Mouse (Mus musculus): ENCODE results near the gene Mgst1. TPM values are rescaled to one million over a fixed set of nuclear protein-coding genes. Genes with fewer than 3 reads are reported as not detected.

The Mgst1 gene
- polyA plus RNA-seq (2015; fragmentation: Nextera tagmentation; extraction: Ambion mirVana), result 327 and 388 TPM in 2 replicates

- ATAC-seq (ENCODE audit: insufficient read depth, low FRiP score, low read depth), result peak; percentile 33; the same call in 1 of the 2 replicates
- Histone ChIP-seq H3K9me3 (no peaks in the 10 kb centered on the region), H3K9ac (0 out of 2 replicates have a peak within 1 kb of the TSS, but pooled peaks have one; percentile 25), H3K27me3 (replicated peaks) (no peaks in the 10 kb centered on the region), H3K4me2 (peak within 1 kb of the TSS; percentile 76), H3K4me1 (peaks cover 17% of the 10 kb centered on the region; the same call in 1 of the 2 replicates), H3K36me3 (no peaks in the 10 kb centered on the region), H3K4me3 (replicated peaks) (peak within 1 kb of the TSS; percentile 53), H3K27ac (peak within 1 kb of the TSS; percentile 84)
- WGBS, result 1% methylated on average over 5 of the region's 5 CpGs
Measured at GRCm38 (mm10) chr6:138139930-138140329, at the start of gene Mgst1. Gene Mgst1 (plus strand): TSS chr6:138140316.

DNA sequence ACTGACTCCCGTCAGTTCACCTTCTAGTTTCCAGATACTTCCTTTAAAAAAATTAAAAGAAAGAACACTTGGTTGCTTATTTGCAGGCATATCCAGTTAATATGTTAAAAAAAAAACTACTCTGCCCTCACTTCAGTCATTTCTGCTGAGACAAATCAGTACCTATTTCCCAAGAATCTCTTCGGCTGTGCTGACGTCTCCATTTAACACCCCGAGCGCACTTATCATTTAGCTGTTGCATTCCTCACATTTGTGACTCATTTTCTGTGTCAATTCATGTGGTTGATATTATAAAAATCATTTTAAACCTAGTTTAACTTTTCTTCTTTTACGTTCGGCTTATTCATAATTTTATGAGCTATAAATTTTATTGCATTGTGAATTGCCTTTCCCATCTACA lies 47.7 kb upstream of the Mgst1 start:
- WGBS, result 81% methylated on average over 7 of the region's 7 CpGs
- no peak overlapping the region for H3K9ac ChIP-seq
- no peak for ATAC-seq (ENCODE audit: insufficient read depth, low FRiP score, low read depth)
- H3K27me3 ChIP-seq (replicated peaks), result no peaks in the 10 kb centered on the region
- H3K4me2 ChIP-seq, result no peak overlapping the region
- no peaks in the 10 kb centered on the region for H3K4me1 ChIP-seq
- H3K27ac ChIP-seq, result no peak overlapping the region
- H3K9me3 ChIP-seq, result no peaks in the 10 kb centered on the region
- H3K4me3 ChIP-seq (replicated peaks), result no peak overlapping the region
- H3K36me3 ChIP-seq, result no peaks in the 10 kb centered on the region

DNA sequence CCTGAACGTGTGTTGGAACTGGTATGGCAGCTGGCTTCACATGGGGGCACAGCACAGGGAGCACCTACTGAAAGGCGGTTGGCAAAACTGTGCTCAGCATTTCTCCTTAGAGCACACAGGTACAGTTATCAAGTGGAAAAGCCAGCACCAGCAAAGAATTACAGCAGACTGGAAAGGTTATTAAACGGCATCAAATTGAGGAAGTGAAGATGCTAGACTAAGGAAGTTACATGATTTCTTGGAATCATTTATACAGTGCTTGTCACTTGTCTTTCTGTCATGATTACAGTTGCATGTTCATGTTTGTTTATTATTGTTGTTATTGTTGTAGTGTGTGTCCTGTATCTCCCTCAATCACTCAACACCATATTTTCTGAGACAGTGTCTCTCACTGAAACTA lies 45.1 kb upstream of the Mgst1 start:
- ATAC-seq (ENCODE audit: insufficient read depth, low FRiP score, low read depth), result no peak
- no peak overlapping the region for H3K4me3 ChIP-seq (replicated peaks)
- no peak overlapping the region for H3K27ac ChIP-seq
- 77% methylated on average over 3 of the region's 3 CpGs for WGBS
- H3K9ac ChIP-seq, result no peak overlapping the region
- no peaks in the 10 kb centered on the region for H3K9me3 ChIP-seq
- H3K4me2 ChIP-seq, result no peak overlapping the region
- no peaks in the 10 kb centered on the region for H3K27me3 ChIP-seq (replicated peaks)
- no peaks in the 10 kb centered on the region for H3K4me1 ChIP-seq
- no peaks in the 10 kb centered on the region for H3K36me3 ChIP-seq

GRCm38 (mm10) chr6:138099646-138100045 lies 40.5 kb upstream of the Mgst1 start:
- H3K9me3 ChIP-seq, result no peaks in the 10 kb centered on the region
- no peak overlapping the region for H3K4me2 ChIP-seq
- no peak overlapping the region for H3K27ac ChIP-seq
- 66% methylated on average over 3 of the region's 3 CpGs for WGBS
- ATAC-seq (ENCODE audit: insufficient read depth, low FRiP score, low read depth), result no peak
- no peak overlapping the region for H3K4me3 ChIP-seq (replicated peaks)
- H3K9ac ChIP-seq, result no peak overlapping the region
- H3K4me1 ChIP-seq, result no peaks in the 10 kb centered on the region
- H3K27me3 ChIP-seq (replicated peaks), result no peaks in the 10 kb centered on the region
- H3K36me3 ChIP-seq, result no peaks in the 10 kb centered on the region

DNA sequence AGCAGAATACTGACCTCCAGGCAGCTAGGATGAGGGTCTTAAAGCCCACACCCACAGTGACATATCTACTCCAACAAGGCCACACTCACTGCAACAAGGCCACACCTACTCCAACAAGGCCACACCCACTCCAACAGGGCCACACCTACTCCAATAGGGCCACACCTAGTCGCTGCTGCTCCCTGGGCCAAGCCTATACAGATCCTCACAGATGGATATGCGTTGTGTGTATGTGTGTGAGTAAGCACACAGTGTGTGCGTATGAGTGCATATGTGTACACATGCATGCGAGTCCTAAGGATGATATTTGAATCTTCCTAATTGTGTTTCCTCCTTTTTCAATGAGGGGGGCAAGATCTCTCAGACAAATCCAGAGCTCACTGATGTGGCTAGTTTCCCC lies 38.3 kb upstream of the Mgst1 start:
- Histone ChIP-seq H3K36me3 (no peaks in the 10 kb centered on the region), H3K9me3 (no peaks in the 10 kb centered on the region), H3K4me1 (no peaks in the 10 kb centered on the region), H3K4me2 (no peak overlapping the region), H3K27me3 (replicated peaks) (no peaks in the 10 kb centered on the region), H3K9ac (no peak overlapping the region), H3K27ac (no peak overlapping the region), H3K4me3 (replicated peaks) (no peak overlapping the region)
- WGBS, result 89% methylated on average over 4 of the region's 4 CpGs
- no peak for ATAC-seq (ENCODE audit: insufficient read depth, low FRiP score, low read depth)

DNA sequence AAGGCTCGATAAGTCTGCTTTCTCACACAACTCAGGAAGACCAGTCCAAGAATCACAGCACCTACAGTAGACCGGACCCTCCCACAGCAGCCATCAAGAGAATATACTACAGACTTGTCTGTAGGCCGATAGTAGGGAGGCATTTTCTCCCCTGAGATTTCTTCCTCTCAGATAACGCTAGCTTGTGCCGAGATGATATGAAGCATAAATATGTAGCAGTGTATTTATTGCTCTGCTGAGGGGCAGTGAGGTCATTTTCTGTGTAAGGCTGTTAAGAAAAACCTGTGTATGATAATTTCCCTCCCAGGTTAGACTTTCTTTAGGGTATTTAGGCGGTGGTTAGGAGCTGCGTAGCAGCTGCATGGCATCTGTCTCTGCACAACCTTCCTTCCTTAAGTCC lies 37.2 kb upstream of the Mgst1 start:
- 66% methylated on average over 7 of the region's 7 CpGs for WGBS
- Histone ChIP-seq H3K4me2 (no peak overlapping the region), H3K4me1 (no peaks in the 10 kb centered on the region), H3K4me3 (replicated peaks) (no peak overlapping the region), H3K27ac (no peak overlapping the region), H3K36me3 (no peaks in the 10 kb centered on the region), H3K27me3 (replicated peaks) (no peaks in the 10 kb centered on the region), H3K9me3 (no peaks in the 10 kb centered on the region), H3K9ac (no peak overlapping the region)
- no peak for ATAC-seq (ENCODE audit: insufficient read depth, low FRiP score, low read depth)

- no peaks in the 10 kb centered on the region for H3K27me3 ChIP-seq (replicated peaks)
- no peak overlapping the region for H3K9ac ChIP-seq
- no peaks in the 10 kb centered on the region for H3K9me3 ChIP-seq
- no peaks in the 10 kb centered on the region for H3K36me3 ChIP-seq
- no peaks in the 10 kb centered on the region for H3K4me1 ChIP-seq
- no peak overlapping the region for H3K4me2 ChIP-seq
- H3K27ac ChIP-seq, result no peak overlapping the region
- H3K4me3 ChIP-seq (replicated peaks), result no peak overlapping the region
- ATAC-seq (ENCODE audit: insufficient read depth, low FRiP score, low read depth), result no peak
Measured at GRCm38 (mm10) chr6:138104559-138104958, 35.6 kb upstream of the Mgst1 start.

DNA sequence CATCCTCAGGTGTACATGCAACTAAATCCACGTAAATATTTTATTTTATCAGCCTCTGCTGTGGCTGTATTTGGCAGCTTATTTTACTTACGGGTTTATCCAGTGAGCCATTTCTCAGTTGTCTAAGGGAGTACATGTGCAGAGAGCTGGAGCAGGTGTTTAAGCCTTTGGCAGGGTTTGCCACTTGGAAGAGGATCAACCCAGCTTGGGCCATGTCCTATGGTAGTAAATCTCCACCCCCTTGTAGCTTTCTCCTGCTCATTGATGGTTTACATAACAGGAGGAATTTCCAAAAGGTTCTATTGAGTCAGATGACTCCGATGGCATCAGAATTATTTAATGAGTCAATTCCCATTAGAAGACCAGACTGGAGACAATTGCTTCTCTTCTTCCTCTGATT lies 22.6 kb upstream of the Mgst1 start:
- H3K9ac ChIP-seq, result no peak overlapping the region
- H3K4me3 ChIP-seq (replicated peaks), result no peak overlapping the region
- H3K4me2 ChIP-seq, result no peak overlapping the region
- no peaks in the 10 kb centered on the region for H3K4me1 ChIP-seq
- no peaks in the 10 kb centered on the region for H3K27me3 ChIP-seq (replicated peaks)
- 81% methylated on average over 3 of the region's 3 CpGs for WGBS
- no peaks in the 10 kb centered on the region for H3K9me3 ChIP-seq
- ATAC-seq (ENCODE audit: insufficient read depth, low FRiP score, low read depth), result no peak
- no peaks in the 10 kb centered on the region for H3K36me3 ChIP-seq
- no peak overlapping the region for H3K27ac ChIP-seq

- 47% methylated on average over 10 of the region's 10 CpGs for WGBS
- no peak for ATAC-seq (ENCODE audit: insufficient read depth, low FRiP score, low read depth)
Measured at GRCm38 (mm10) chr6:138128392-138129335, 11.5 kb upstream of the Mgst1 start.

DNA sequence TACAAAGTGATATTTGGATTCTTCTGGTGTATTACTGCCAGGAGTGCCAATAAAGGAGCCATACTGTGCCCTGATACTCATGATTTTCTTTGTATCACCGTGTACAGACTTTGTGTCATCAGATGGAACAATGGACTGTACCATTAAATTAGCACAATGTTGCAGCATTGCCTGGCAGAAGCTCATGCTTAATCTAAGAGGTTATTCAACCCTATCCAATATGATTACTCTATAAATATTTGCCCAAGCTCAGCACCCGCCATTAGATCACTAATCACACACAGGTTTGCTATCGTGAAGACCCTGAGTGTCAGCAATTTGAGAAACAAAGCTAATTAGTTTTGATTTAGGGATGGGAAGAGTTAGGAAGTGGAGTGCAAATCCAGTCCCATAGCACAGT lies 9.6 kb upstream of the Mgst1 start:
- 64% methylated on average over 3 of the region's 3 CpGs for WGBS
- no peak overlapping the region for H3K4me2 ChIP-seq

More at GRCm38 (mm10) chr6:138128392-138129335, 11.5 kb upstream of the Mgst1 start:
- no peaks in the 10 kb centered on the region for H3K9me3 ChIP-seq
- H3K27me3 ChIP-seq (replicated peaks), result no peaks in the 10 kb centered on the region
- no peaks in the 10 kb centered on the region for H3K36me3 ChIP-seq
- no peaks in the 10 kb centered on the region for H3K4me1 ChIP-seq
- no peak overlapping the region for H3K4me2 ChIP-seq
- H3K4me3 ChIP-seq (replicated peaks), result no peak overlapping the region
- H3K27ac ChIP-seq, result no peak overlapping the region
- no peak overlapping the region for H3K9ac ChIP-seq

DNA sequence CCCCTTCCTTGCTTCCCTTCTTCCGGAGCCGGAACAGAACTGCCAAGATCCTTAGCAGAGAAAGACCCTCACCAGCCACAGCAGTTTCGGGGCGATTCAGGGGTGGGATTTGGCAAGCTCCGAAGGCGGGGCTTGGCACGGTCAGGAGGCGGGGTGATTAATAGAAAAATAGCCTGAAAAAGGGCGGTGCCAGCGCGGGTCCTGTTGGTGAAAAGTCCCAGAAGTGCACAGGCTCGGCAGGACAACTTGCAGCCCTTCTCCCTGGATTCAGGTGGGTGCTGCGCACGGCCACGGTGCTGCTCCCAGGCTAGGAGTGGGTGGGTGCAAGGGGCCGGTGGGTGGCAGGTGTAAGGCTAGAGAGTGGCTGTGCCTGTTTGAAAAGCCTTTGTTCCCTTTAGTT lies 220 bp downstream of the Mgst1 start:
- Histone ChIP-seq H3K4me3 (replicated peaks) (peak overlapping the region; percentile 53), H3K27me3 (replicated peaks) (no peaks in the 10 kb centered on the region), H3K4me2 (peak overlapping the region; percentile 76), H3K4me1 (peaks cover 17% of the 10 kb centered on the region; the same call in 1 of the 2 replicates), H3K9ac (0 out of 2 replicates have a peak overlapping the region, but pooled peaks have one; percentile 25), H3K36me3 (no peaks in the 10 kb centered on the region), H3K9me3 (no peaks in the 10 kb centered on the region), H3K27ac (peak overlapping the region; percentile 84)
- WGBS, result under 1% methylated on average over 16 of the region's 16 CpGs
- ATAC-seq (ENCODE audit: insufficient read depth, low FRiP score, low read depth), result peak; percentile 76

More for the DNA sequence above, 9.6 kb upstream of the Mgst1 start:
- Histone ChIP-seq H3K4me3 (replicated peaks) (no peak overlapping the region), H3K9ac (no peak overlapping the region), H3K9me3 (no peaks in the 10 kb centered on the region), H3K36me3 (no peaks in the 10 kb centered on the region), H3K27ac (no peak overlapping the region), H3K27me3 (replicated peaks) (no peaks in the 10 kb centered on the region), H3K4me1 (no peaks in the 10 kb centered on the region)
- ATAC-seq (ENCODE audit: insufficient read depth, low FRiP score, low read depth), result no peak

DNA sequence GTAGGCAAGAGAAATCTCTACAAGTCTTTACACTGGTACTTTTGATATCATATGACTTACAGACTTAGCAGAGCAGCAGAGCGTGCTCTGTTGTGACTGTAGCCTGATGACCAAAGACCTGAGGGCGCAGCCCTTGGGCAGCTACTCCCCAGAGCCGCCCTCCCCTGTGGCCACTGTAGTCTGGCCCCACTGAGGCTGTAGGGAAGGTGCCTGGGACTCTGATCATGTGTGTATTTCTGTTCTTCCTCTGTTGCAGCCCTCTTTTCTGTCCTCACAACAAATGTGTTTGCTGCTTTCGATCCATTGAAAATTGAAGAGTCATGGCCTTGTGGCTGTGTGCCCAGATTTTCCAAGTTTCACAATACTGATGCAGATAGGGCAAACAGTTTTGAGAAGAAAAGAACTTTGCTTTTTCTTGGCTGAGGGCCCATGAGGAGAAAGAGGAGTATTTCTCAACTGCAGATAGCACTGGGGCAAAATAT lies 1.0 kb downstream of the Mgst1 start:
- Histone ChIP-seq H3K4me1 (peaks cover 17% of the 10 kb centered on the region; the same call in 1 of the 2 replicates), H3K36me3 (no peaks in the 10 kb centered on the region), H3K4me3 (replicated peaks) (peak overlapping the region; percentile 53), H3K9me3 (no peaks in the 10 kb centered on the region), H3K4me2 (peak overlapping the region; percentile 76), H3K9ac (no peak overlapping the region), H3K27me3 (replicated peaks) (no peaks in the 10 kb centered on the region), H3K27ac (peak overlapping the region; percentile 84)
- peak; percentile 58 for ATAC-seq (ENCODE audit: insufficient read depth, low FRiP score, low read depth)
- WGBS, result 31% methylated on average over 4 of the region's 4 CpGs
